Mouse (Mus musculus): ENCODE measurements around the gene Man1c1. TPM values are rescaled to one million over a fixed set of nuclear protein-coding genes. Genes with fewer than 3 reads are reported as not detected.

The Man1c1 gene
- total and polyA plus RNA-seq, 3 experiments: 0.04 to 0.44 (median 0.20) TPM

DNA sequence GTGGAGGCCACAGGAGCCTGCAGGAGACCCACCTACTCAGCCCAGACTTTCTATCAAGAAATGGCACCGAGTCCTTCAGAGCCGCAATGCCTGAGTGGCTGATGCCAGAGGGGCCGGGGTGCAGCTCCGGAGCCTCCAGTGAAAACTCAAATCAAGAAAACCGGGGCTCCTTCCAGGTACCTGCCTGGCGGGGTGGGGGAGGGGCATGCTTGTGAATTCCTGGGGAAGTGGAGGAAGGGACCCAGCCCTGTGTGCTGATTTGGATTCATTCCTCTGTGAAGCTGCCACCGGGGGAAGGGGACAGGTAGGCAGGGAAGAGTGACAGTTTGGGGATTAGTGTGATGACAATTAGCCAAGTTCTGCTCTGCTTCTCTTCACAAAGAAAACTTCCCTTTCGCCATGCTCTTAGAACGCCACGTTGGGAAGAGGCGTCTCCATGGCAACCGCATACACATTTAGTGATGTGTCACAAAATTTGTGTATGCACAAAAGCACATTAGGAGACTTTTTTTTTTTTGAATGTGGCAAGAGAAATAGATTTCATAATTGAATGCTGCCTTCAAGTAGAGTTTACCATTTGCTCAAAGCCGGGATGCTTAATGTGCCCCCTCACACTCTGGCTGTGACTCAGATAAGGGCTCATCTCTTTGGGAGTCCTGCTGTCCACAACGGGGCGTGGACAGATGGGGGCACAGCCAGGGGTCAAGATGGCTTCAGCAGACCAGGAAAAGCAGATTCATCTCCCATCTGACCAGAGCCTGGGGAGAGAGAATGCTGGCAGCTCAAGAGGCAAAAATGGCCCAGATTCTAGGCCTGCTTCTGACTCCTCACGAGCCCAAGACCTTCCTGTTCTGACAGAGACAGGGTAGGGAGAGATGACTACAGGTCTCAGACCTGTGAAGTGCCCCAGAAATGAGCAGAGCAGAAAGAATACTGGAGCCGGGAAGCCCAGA is 26.3 kb downstream of the Man1c1 start:
- Histone ChIP-seq H3K4me3 (replicated peaks in 1 of 3; ENCODE audit: low read depth in 2 of 3, low read length in 2 of 3, poor library complexity in 1 of 3) (no peak overlapping the region), H3K9ac (ENCODE audit: insufficient read depth, low read depth) (no peak overlapping the region), H3K4me2 (ENCODE audit: insufficient read depth, low read depth, poor library complexity, severe bottlenecking) (no peak overlapping the region), H3K27me3 (replicated peaks) (no peaks in the 10 kb centered on the region), H3K36me3 (replicated peaks in 1 of 2; ENCODE audit: control insufficient read depth in 1 of 2, insufficient read depth in 1 of 2, low read length in 1 of 2) (no peaks in the 10 kb centered on the region), H3K79me2 (replicated peaks; ENCODE audit: control insufficient read depth, extremely low read depth, insufficient read depth, poor library complexity, severe bottlenecking) (no peaks in the 10 kb centered on the region), H3K4me1 (ENCODE audit: control insufficient read depth in 1 of 2, insufficient read depth in 2 of 2) (peaks cover 0 to 7% of the 10 kb centered on the region in 2 experiments; a peak in 1 of 4 replicates), H3K27ac (ENCODE audit: insufficient read depth, low read depth) (no peak overlapping the region), H3K9me3 (replicated peaks; ENCODE audit: low read length) (peaks cover 3% of the 10 kb centered on the region)
- in situ Hi-C loops (cut with MboI; ENCODE audit: low pct_ligation_motif_present, low pct_unique_long_range_greater_than_20kb, low sequenced_read_pairs) (no loop called here), dilution Hi-C loops (cut with MboI; ENCODE audit: extremely low pct_ligation_motif_present, extremely low pct_unique_long_range_greater_than_20kb, low sequenced_read_pairs) (no loop called here)
- no peak for DNase-seq (ENCODE audit: extremely low read depth)
- TF ChIP-seq MEF2A (IDR thresholded peaks at IDR 0.05; ENCODE audit: borderline replicate concordance, low read depth, low read length) (no peak), PAX5 (IDR thresholded peaks at IDR 0.05; ENCODE audit: low read length) (no peak), BHLHE40 (IDR thresholded peaks at IDR 0.05; ENCODE audit: low read depth, low read length) (no peak), EP300 (IDR thresholded peaks at IDR 0.05; ENCODE audit: low read length) (no peak), E2F4 (IDR thresholded peaks at IDR 0.05; ENCODE audit: insufficient replicate concordance, low read depth, low read length) (no peak), IRF4 (IDR thresholded peaks at IDR 0.05; ENCODE audit: low read depth, low read length) (no peak), POLR2AphosphoS2 (IDR thresholded peaks at IDR 0.05; ENCODE audit: low read depth, low read length) (no peak), USF1 (IDR thresholded peaks at IDR 0.05; ENCODE audit: low read depth, low read length) (no peak)

DNA sequence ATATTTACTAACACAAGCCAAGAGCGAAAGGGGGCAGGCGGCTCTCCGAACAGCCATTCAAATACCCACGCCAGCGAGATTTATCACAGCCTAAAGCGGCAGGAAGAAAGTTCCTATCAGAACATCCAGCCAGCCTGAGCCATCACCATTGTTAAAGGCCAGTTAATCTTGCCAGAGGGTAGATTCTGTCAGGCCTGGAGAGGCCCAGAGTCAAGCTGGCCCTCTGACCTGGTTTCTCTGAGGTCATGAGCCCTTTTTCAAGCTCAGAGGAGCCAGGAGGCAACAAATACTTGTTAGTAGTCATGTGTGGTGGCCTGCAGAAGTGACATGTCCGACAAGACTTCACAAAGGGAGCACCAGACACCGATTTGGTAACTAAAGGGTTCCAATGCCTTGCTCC is 28.3 kb downstream of the Man1c1 start:
- Histone ChIP-seq H3K4me2 (ENCODE audit: insufficient read depth, low read depth, poor library complexity, severe bottlenecking) (no peak overlapping the region), H3K27me3 (replicated peaks) (no peaks in the 10 kb centered on the region), H3K9me3 (replicated peaks; ENCODE audit: low read length) (no peaks in the 10 kb centered on the region), H3K36me3 (replicated peaks in 1 of 2; ENCODE audit: control insufficient read depth in 1 of 2, insufficient read depth in 1 of 2, low read length in 1 of 2) (no peaks in the 10 kb centered on the region), H3K4me1 (ENCODE audit: control insufficient read depth in 1 of 2, insufficient read depth in 2 of 2) (peaks cover 0 to 7% of the 10 kb centered on the region in 2 experiments; a peak in 1 of 4 replicates), H3K27ac (ENCODE audit: insufficient read depth, low read depth) (no peak overlapping the region), H3K9ac (ENCODE audit: insufficient read depth, low read depth) (no peak overlapping the region), H3K79me2 (replicated peaks; ENCODE audit: control insufficient read depth, extremely low read depth, insufficient read depth, poor library complexity, severe bottlenecking) (no peaks in the 10 kb centered on the region), H3K4me3 (replicated peaks in 1 of 3; ENCODE audit: low read depth in 2 of 3, low read length in 2 of 3, poor library complexity in 1 of 3) (no peak overlapping the region)
- no peak for DNase-seq (ENCODE audit: extremely low read depth)
- dilution Hi-C loops (cut with MboI; ENCODE audit: extremely low pct_ligation_motif_present, extremely low pct_unique_long_range_greater_than_20kb, low sequenced_read_pairs): no loop called here
- in situ Hi-C loops (cut with MboI; ENCODE audit: low pct_ligation_motif_present, low pct_unique_long_range_greater_than_20kb, low sequenced_read_pairs): no loop called here
- TF ChIP-seq MXI1 (IDR thresholded peaks at IDR 0.05; ENCODE audit: low read depth, low read length) (no peak), GABPA (IDR thresholded peaks at IDR 0.05; ENCODE audit: insufficient replicate concordance, low read depth, low read length) (no peak), KAT2A (IDR thresholded peaks at IDR 0.05; ENCODE audit: insufficient replicate concordance, low read length) (no peak), IRF4 (IDR thresholded peaks at IDR 0.05; ENCODE audit: low read depth, low read length) (no peak), JUN (IDR thresholded peaks at IDR 0.05; ENCODE audit: insufficient read depth, low read depth, low read length) (no peak), PAX5 (IDR thresholded peaks at IDR 0.05; ENCODE audit: low read length) (no peak), MAZ (IDR thresholded peaks at IDR 0.05; ENCODE audit: low read depth, low read length) (no peak)
